Mouse (Mus musculus) embryonic facial prominence, embryonic 14.5 days (tissue): ENCODE results near the gene Ugt1a1. TPM values are rescaled to one million over a fixed set of nuclear protein-coding genes. Genes with fewer than 3 reads are reported as not detected.
A peak's percentile ranks its signal among the peaks of the same experiment; 100 is the strongest.
"Not testable (repeated sequence)": the region's sequence is repeated elsewhere in the genome, so short reads cannot be mapped to it uniquely, and the experiment has no call there.

Experiments
- ATAC-seq: fragments of 200-750 bp; cut with Nextera tagmentation; 2 replicates; pipeline ENCODE4 v1.8.0; 2017; ENCODE audit warnings: low read depth, moderate number of reproducible peaks, moderate TSS enrichment
- DNase-seq: peaks from one replicate; pipeline ENCODE4 v3.0.0-alpha.2; 2015; ENCODE audit warnings: low spot score
- H3K27ac ChIP-seq: fragments of 300-500 bp; sonication (generic); replicated peaks from 2 replicates; pipeline ENCODE4 v1.5.1; 2014; ENCODE audit warnings: low read depth, mild to moderate bottlenecking, low read length, moderate library complexity
- H3K27me3 ChIP-seq: fragments of 300-500 bp; sonication (generic); replicated peaks from 2 replicates; pipeline ENCODE4 v1.6.1; 2014; ENCODE audit warnings: low read length; ENCODE audit not compliant: control insufficient read depth, insufficient read depth
- H3K36me3 ChIP-seq: fragments of 300-500 bp; sonication (generic); 2 replicates; pipeline ENCODE4 v1.6.1; 2014; ENCODE audit warnings: low read length, mixed read lengths; ENCODE audit not compliant: control insufficient read depth, insufficient read depth
- H3K4me1 ChIP-seq: fragments of 300-500 bp; sonication (generic); 2 replicates; pipeline ENCODE4 v1.6.1; 2014; ENCODE audit warnings: antibody characterized with exemption, low read length; ENCODE audit not compliant: control insufficient read depth, insufficient read depth
- H3K4me2 ChIP-seq: fragments of 300-500 bp; sonication (generic); 2 replicates; pipeline ENCODE4 v1.6.1; 2014; ENCODE audit warnings: low read depth, mild to moderate bottlenecking, low read length, moderate library complexity, mixed read lengths
- H3K4me3 ChIP-seq: fragments of 300-500 bp; sonication (generic); 2 replicates; pipeline ENCODE4 v1.5.1; 2014; ENCODE audit warnings: low read depth, mild to moderate bottlenecking, low read length
- H3K9ac ChIP-seq: fragments of 300-500 bp; sonication (generic); 2 replicates; pipeline ENCODE4 v1.6.1; 2014; ENCODE audit warnings: low read depth, mild to moderate bottlenecking, low read length, moderate library complexity, mixed read lengths
- H3K9me3 ChIP-seq: fragments of 300-500 bp; sonication (generic); 2 replicates; pipeline ENCODE4 v1.6.1; 2016; ENCODE audit warnings: low read length; ENCODE audit not compliant: control insufficient read depth
- WGBS: fragments of 180-500 bp; shearing (Covaris S2); extraction: QIAGEN DNeasy Blood & Tissue Kit; methylation state at CpG from one replicate; pipeline ENCODE4 v1.1.7; 2014; 5-methylcytosine and 5-hydroxymethylcytosine counted together
- polyA plus RNA-seq: library from polyadenylated mRNA; unstranded; fragments of >200 nt; fragmentation: Nextera tagmentation; extraction: Ambion mirVana; gene quantifications from 2 replicates; pipeline ENCODE4 v1.2.1, GENCODE M21; 2014

Gene Ugt1a1
- polyA plus RNA-seq: 0.93 and 1.6 TPM in 2 replicates

GRCm38 (mm10) chr1:88211812-88212211 is at the start of gene Ugt1a1:
Gene Ugt1a1 (plus strand): TSS chr1:88211959.
- DNase-seq (peak; percentile 43), ATAC-seq (peak; percentile 14; the same call in 1 of the 2 replicates)
- Histone ChIP-seq H3K27ac (no peak within 1 kb of the TSS), H3K4me3 (no peak within 1 kb of the TSS), H3K4me2 (no peak within 1 kb of the TSS), H3K36me3 (no peaks in the 10 kb centered on the region), H3K9me3 (peaks cover 50% of the 10 kb centered on the region), H3K27me3 (no peaks in the 10 kb centered on the region), H3K9ac (no peak within 1 kb of the TSS), H3K4me1 (no peaks in the 10 kb centered on the region)
- WGBS: 67% methylated on average over 8 of the region's 8 CpGs

GRCm38 (mm10) chr1:88165711-88166110 is 46.0 kb upstream of the Ugt1a1 start, which contains the start of gene Ugt1a5:
Gene Ugt1a5 (plus strand): TSS chr1:88166012.
- H3K27ac ChIP-seq: no peak within 1 kb of the TSS
- 79% methylated on average over 5 of the region's 5 CpGs for WGBS
- no peaks in the 10 kb centered on the region for H3K9me3 ChIP-seq
- H3K4me2 ChIP-seq: no peak within 1 kb of the TSS
- H3K27me3 ChIP-seq: no peaks in the 10 kb centered on the region
- no peaks in the 10 kb centered on the region for H3K36me3 ChIP-seq
- DNase-seq (no peak), ATAC-seq (no peak)
- H3K9ac ChIP-seq: no peak within 1 kb of the TSS
- H3K4me1 ChIP-seq: no peaks in the 10 kb centered on the region
- H3K4me3 ChIP-seq: no peak within 1 kb of the TSS

GRCm38 (mm10) chr1:88172190-88172589 is 39.6 kb upstream of the Ugt1a1 start:
- not testable (repeated sequence) for H3K4me1 ChIP-seq, H3K4me3 ChIP-seq

DNA sequence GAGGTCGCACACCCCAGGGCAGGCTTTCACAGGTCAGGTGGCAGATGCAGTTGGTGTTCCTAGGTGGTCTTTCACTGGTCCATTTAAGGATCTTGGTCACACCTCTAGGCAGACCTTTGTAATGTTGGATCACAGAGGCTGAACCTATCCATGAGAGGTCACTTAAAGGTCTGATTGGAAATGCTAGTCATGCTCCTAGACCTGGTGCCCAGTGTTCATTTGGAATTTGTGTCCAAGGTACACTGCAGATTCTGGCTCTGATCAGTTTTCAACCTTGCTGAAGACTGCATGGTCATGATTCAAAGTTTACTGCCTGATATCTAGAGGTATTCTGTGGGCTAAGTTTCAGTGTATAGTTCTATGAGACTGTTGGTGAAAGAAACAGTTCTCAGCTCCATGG is 32.1 kb upstream of the Ugt1a1 start:
- ATAC-seq: no peak
- H3K27ac ChIP-seq: no peak overlapping the region
- 73% methylated on average over 1 of the region's 1 CpGs for WGBS
- no peak overlapping the region for H3K9ac ChIP-seq
- no peaks in the 10 kb centered on the region for H3K4me1 ChIP-seq
- no peak overlapping the region for H3K4me2 ChIP-seq
- DNase-seq: no peak
- no peaks in the 10 kb centered on the region for H3K27me3 ChIP-seq
- H3K9me3 ChIP-seq: peaks cover 21% of the 10 kb centered on the region
- no peak overlapping the region for H3K4me3 ChIP-seq
- no peaks in the 10 kb centered on the region for H3K36me3 ChIP-seq

More at GRCm38 (mm10) chr1:88172190-88172589, 39.6 kb upstream of the Ugt1a1 start:
- not testable (repeated sequence) for H3K9me3 ChIP-seq, ATAC-seq, H3K36me3 ChIP-seq, H3K27ac ChIP-seq, DNase-seq, H3K9ac ChIP-seq, H3K27me3 ChIP-seq, H3K4me2 ChIP-seq
- WGBS: 92% methylated on average over 5 of the region's 7 CpGs

GRCm38 (mm10) chr1:88186325-88186935 is 25.3 kb upstream of the Ugt1a1 start:
- WGBS: 85% methylated on average over 5 of the region's 5 CpGs
- H3K9ac ChIP-seq: no peak overlapping the region
- H3K36me3 ChIP-seq: no peaks in the 10 kb centered on the region
- ATAC-seq (no peak), DNase-seq (no peak)
- H3K4me3 ChIP-seq: no peak overlapping the region
- H3K4me2 ChIP-seq: no peak overlapping the region
- H3K27ac ChIP-seq: no peak overlapping the region
- 0 out of 2 replicates have a peak, but pooled peaks cover 3% of the 10 kb centered on the region for H3K9me3 ChIP-seq
- no peaks in the 10 kb centered on the region for H3K4me1 ChIP-seq
- H3K27me3 ChIP-seq: no peaks in the 10 kb centered on the region

DNA sequence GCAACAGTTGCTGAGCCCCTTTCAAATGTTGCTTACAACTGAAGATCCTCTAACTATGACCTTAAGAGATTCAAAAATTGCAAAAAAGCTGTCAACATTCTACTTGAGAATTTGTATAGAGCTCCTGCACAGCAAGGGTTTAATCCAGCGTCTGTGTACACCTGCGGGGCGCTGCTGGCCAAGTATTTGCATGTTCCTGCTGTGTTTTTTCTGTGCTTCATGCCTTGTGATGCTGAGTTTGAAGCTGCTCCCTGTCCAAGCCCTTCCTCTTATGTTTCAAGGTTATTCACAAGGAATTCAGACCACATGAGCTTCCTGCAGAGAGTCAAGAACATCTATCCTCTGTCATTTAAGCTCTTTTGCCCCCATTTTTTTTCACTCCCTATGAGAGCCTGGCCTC is 19.6 kb upstream of the Ugt1a1 start:
- ATAC-seq: no peak
- 83% methylated on average over 3 of the region's 3 CpGs for WGBS
- no peak overlapping the region for H3K4me3 ChIP-seq

DNA sequence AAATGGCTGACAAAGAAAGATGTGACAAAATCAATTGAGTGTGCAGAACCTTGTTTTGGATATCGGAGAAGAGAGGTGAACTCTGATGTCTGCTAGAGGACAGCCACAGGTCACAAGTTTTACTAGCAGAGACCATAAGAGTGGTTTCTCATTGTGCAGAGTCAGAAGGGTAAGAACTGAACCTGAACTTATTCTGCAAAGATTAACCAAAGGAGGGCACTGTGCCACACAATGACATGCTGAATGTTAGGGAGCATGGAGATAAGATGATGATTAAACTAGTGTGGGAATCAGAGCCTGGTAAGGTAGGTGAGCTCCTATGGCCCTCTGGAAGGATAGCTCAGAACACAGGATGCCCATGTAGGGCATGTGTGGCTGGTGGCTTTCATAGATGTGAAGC is 16.1 kb upstream of the Ugt1a1 start:
- Histone ChIP-seq H3K9ac (no peak overlapping the region), H3K4me3 (no peak overlapping the region), H3K4me2 (no peak overlapping the region), H3K4me1 (no peaks in the 10 kb centered on the region), H3K36me3 (no peaks in the 10 kb centered on the region), H3K27ac (no peak overlapping the region), H3K9me3 (no peaks in the 10 kb centered on the region), H3K27me3 (no peaks in the 10 kb centered on the region)
- DNase-seq (no peak), ATAC-seq (no peak)
- whole genome bisulfite sequencing: 91% methylated on average over 1 of the region's 1 CpGs

More for the DNA sequence above, 19.6 kb upstream of the Ugt1a1 start:
- Histone ChIP-seq H3K27ac (no peak overlapping the region), H3K27me3 (no peaks in the 10 kb centered on the region), H3K9me3 (0 out of 2 replicates have a peak, but pooled peaks cover 3% of the 10 kb centered on the region), H3K4me1 (no peaks in the 10 kb centered on the region), H3K36me3 (no peaks in the 10 kb centered on the region), H3K4me2 (no peak overlapping the region), H3K9ac (no peak overlapping the region)
- no peak for DNase-seq

DNA sequence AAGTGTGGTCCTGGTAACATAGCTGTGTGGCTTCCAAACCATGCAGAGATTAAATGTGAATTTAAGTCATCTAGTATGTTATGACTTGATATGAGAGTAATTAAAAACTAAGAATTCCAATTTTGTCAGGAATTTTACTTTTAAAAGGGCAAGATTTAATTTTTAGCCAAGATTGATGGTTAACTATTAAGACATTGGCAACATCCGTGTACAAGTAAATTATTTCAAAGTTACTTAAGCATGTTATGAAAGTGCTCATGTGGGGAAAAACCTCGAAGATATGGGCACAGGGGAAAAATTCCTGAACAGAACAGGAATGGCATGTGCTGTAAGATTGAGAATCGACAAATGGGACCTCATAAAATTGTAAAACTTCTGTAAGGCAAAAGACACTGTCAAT is 14.3 kb upstream of the Ugt1a1 start:
- H3K9me3 ChIP-seq: no peaks in the 10 kb centered on the region

DNA sequence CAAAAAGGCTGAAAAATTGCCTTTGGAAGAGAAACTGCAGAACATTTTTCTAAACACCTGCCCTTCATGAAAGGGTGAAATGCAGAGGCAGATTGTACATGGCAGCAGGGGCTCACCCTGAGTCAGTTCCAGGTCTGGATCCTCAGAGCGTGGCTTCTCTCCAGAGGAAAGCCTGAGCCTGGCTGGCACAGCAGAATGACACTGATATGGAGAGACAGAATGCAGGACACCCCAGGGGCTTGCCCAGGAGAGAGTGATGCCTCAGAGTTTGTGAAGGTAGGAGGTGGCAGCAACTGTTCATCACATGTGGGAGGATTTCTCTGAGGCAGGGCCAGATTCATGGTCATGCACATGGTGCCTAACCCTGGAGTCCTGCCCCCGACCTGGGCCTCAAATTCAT is 11.8 kb upstream of the Ugt1a1 start:
- no peak overlapping the region for H3K4me2 ChIP-seq
- H3K36me3 ChIP-seq: no peaks in the 10 kb centered on the region
- no peak for ATAC-seq
- no peaks in the 10 kb centered on the region for H3K27me3 ChIP-seq
- H3K9ac ChIP-seq: no peak overlapping the region
- no peaks in the 10 kb centered on the region; the same call in 1 of the 2 replicates for H3K4me1 ChIP-seq
- no peak for DNase-seq
- no peak overlapping the region for H3K27ac ChIP-seq
- H3K9me3 ChIP-seq: peaks cover 16% of the 10 kb centered on the region
- H3K4me3 ChIP-seq: no peak overlapping the region
- WGBS: 42% methylated on average over 2 of the region's 2 CpGs

More for the DNA sequence above, 14.3 kb upstream of the Ugt1a1 start:
- ATAC-seq (no peak), DNase-seq (no peak)
- no peaks in the 10 kb centered on the region for H3K27me3 ChIP-seq
- no peak overlapping the region for H3K27ac ChIP-seq
- H3K9ac ChIP-seq: no peak overlapping the region
- H3K36me3 ChIP-seq: no peaks in the 10 kb centered on the region
- WGBS: 62% methylated on average over 3 of the region's 3 CpGs
- no peaks in the 10 kb centered on the region for H3K4me1 ChIP-seq
- no peak overlapping the region for H3K4me2 ChIP-seq
- no peak overlapping the region for H3K4me3 ChIP-seq
